Mouse (Mus musculus) left cerebral cortex, adult 2 months (tissue): Measurements from ENCODE around the gene Trim40. TPM values are rescaled to one million over a fixed set of nuclear protein-coding genes. Genes with fewer than 3 reads are reported as not detected.

Source experiments
- DNase-seq, 2 experiments: peaks; one replicate each; pipeline ENCODE4 v3.0.0; 2021 to 2022; ENCODE audit warnings: low spot score in 2 of 2, mixed read lengths in 1 of 2; ENCODE audit errors: extremely low spot score in 1 of 2
- H3K27ac ChIP-seq: fragments of 200-600 bp; 2 replicates; pipeline ENCODE4 v1.8.1; 2022
- H3K4me3 ChIP-seq: fragments of 200-600 bp; 2 replicates; pipeline ENCODE4 v1.8.1; 2022
- CTCF ChIP-seq: fragments of 200-600 bp; IDR thresholded peaks from 2 replicates; pipeline ENCODE4 v1.8.1; 2022; ENCODE audit warnings: antibody characterized with exemption, mild to moderate bottlenecking, moderate library complexity
- intact Hi-C: fragments of 180-260 bp; cut with DNase I; formaldehyde crosslinking; loops from one replicate; pipeline ENCODE4 v1.15.1; 2025
- total RNA-seq, 2 experiments: library from RNA; stranded (reverse); gene quantifications; 2 replicates each; pipeline ENCODE4 v1.2.3; 2021

Gene Trim40
- total RNA-seq, 2 experiments from 2014 or later = not detected

DNA sequence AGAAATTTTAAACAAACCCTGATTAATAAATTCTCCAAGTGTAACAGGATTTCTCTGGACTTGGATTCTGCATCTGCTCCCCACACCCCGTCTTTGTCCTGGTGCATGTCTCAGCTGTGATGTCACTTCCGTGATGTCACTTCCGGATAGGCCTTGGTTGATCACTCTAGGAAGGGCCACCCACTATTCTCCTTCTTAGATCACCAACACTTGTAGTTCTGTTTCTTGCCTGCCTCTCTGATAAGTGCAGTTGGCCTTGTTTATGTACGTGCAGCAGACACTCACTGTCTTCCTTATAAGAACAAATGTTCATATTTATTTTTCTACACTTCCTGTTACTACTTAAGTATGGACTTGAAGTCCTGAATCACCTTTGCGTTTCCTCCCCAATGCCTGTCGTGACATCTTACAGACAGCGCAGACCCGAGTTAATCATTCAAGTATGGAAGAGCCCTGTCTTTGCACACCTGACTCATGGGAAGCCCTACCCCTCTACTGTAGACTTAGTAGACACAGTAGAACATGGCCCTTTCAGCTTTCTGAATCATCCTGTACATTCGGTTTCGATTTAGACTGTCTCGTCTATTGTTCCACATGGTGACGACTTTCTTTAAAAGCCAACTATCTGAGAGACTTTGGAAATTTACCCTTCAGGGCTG, 4.7 kb downstream of the Trim40 start:
- no peak overlapping the region for H3K4me3 ChIP-seq
- no peak overlapping the region for H3K27ac ChIP-seq
- intact Hi-C loops = no loop called here
- DNase-seq = no peak
- no peak for TF ChIP-seq CTCF

DNA sequence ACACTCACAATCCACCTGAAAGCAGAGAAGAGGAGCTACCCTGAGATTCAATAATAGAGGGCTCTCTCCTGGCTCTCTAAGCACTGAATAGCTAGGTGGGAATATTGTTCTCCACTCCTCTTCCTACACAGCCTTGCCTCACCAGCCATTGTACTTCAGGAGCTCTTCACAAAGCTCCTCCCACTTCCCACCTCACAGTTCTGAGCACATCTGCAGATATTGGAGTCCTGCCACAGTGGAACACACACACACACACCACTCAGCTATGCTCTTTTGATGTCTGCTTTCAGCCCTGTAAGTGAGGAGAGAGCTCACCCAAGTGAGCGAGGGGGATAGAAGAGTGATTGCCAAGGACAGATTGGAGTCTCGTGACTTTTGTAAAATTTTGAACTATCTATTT, 6.6 kb downstream of the Trim40 start:
- no peak overlapping the region for H3K4me3 ChIP-seq
- no peak for TF ChIP-seq CTCF
- intact Hi-C loops = no loop called here
- no peak for DNase-seq
- no peak overlapping the region for H3K27ac ChIP-seq

DNA sequence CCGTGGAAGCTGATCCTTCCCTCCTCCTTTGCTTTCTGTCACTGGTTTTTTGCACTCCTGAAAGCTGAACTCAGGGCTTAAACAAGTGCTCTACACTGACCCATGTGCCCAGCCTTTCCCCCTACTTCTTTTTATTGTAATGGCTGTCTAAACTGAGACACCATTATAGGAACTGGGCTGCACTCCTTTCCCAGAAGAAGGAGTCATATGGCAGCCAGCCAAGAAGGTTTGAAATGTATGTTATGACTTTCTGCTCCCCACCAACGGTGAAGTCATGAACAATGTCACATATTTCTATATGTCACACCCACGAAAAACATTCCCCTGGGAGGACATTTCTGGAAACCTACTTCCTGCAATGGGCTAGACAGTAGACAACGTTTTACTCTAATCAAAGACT, 15.3 kb downstream of the Trim40 start:
- intact Hi-C loops = no loop called here
- TF ChIP-seq CTCF = no peak
- no peak overlapping the region for H3K4me3 ChIP-seq
- no peak overlapping the region for H3K27ac ChIP-seq
- no peak for DNase-seq

DNA sequence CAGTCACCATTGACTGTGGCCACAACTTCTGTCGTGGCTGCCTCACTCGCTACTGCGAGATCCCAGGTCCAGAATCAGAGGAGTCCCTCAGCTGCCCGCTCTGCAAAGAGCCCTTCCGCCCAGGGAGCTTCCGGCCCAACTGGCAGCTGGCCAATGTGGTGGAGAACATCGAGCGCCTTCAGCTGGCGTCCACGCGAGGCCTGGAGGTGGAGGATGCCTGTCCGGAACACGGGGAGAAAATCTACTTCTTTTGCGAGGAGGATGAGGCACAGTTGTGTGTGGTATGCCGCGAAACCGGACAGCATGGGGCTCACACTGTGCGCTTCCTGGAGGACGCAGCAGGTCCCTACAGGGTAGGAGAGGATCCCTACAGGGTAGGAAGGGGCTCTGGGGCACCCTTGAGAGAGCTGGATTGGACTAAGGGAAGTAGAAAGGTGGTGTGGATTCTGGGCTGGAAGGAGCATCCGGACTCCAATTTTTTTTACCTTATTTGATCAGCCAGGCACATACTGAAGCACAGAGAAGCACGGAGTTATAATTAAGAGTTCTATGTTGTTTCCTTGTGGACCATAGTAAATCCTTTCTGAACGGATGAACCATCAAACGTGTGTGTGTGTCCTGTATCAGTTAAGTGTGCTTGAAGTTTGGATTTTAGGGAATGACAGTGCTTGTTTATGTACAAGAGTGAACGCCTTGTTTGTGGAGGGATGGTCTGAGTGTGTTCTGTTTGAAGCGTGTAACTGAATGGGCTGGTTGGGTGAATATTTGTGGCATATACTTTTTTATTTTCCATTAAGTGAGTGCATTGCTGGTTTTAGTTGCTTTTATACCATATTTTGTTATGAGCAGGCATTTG, 19.7 kb downstream of the Trim40 start:
- no peak overlapping the region for H3K4me3 ChIP-seq
- DNase-seq = no peak
- intact Hi-C loops = no loop called here
- H3K27ac ChIP-seq = no peak overlapping the region
- TF ChIP-seq CTCF = no peak

DNA sequence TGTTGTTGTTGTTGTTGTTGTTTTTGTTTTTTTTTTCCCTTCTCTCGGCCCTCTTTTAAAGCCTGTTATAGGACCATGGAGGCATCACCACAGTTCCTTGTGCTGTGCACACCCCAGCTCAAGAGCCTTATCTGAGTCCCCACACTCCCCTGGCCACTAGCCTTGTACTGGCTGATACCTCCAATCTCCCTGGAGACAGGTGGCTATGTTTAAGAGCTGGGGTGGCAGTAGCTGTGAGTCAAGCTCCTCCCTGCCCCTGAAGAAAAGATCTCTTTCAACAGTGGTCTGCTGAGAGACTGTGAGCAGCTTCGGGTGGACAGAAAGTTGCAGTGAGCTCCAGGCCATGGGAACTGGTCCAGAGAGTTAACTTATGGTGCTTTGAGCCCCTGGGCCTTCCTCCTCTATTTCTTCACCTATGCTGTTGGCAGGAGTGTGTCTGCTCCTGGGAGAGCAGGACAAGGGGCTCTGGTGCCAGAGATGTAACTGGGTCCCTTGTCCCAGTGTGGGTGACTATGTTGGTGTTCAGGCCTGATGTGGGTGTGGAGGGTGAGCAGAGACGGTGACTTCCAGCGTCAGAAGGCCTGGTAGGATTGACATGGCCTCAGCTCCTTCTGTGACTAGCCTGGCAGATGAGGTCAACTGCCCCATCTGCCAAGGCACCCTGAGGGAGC, 20.5 kb downstream of the Trim40 start, which contains the start of gene Trim10:
Trim10 (plus strand) TSS at position 291 of the 671 bp plus-strand sequence.
- intact Hi-C loops = no loop called here
- Histone ChIP-seq H3K4me3 (no peak within 1 kb of the TSS), H3K27ac (no peak within 1 kb of the TSS)
- DNase-seq = no peak
- no peak for TF ChIP-seq CTCF

DNA sequence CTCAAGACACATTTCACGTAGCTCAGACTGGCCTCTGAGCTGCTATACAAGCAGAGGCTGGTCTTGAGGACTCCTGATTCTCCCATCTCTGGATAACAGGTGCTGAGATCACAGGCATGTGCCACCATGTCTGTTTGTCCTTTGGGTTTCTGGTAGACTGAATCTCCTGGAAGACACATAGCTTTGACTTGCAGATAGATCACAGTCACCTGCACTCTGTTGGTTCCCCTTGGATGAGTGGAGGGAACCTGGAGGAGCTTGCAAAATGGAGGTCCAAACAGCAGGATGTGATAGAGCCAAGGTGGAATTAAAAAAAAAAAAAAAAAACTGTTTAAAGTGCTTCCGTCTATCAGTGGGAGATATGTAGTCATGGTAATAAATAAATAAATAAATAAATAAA, 21.1 kb downstream of the Trim40 start:
- H3K4me3 ChIP-seq = no peak overlapping the region
- no peak for TF ChIP-seq CTCF
- no peak overlapping the region for H3K27ac ChIP-seq
- no peak for DNase-seq
- intact Hi-C loops = no loop called here

DNA sequence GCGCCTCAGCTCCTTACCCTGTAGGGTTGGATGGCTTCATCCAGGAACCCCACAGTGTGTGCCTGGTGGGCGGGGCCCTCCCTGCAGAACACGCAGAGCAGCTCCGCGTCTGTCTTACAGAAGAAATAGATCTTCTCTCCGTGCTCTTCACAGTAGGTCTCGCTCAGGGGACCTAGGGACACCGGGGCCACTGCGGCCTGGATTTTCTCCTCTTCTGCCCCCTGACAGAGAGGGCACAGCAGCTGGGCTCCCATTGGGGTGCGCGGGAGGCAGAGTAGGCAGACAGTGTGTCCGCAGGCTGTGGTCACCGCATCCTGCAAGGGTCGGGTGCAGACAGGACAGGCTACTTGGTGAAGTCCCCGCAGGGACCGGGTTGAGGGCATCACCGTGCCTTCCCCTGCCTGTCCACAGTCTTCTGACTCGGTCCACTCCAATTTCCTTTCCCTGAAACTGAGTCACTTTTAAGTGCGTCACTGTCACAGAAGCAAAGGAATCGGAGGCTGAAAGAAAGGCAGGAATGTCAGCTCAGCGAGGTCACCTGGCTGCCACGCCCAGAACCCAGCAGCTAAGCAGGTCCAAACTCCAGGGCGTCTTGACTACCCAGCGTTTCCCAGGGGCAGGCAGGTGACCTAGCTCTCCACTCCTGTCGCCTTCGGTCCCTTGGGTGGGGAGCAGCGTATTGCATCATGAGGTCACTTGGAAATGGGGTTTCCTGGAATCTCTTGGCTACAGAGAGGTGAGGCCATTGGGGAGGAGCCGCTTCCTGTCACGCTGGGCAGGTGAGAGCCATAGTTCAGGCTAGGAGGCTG, 23.0 kb downstream of the Trim40 start, which contains the start of gene Trim15:
Trim15 (minus strand) TSS at position 492 of the 809 bp plus-strand sequence.
- intact Hi-C loops = no loop called here
- no peak for TF ChIP-seq CTCF
- Histone ChIP-seq H3K27ac (no peak within 1 kb of the TSS), H3K4me3 (no peak within 1 kb of the TSS; the same call in 1 of the 2 replicates)
- DNase-seq = no peak

DNA sequence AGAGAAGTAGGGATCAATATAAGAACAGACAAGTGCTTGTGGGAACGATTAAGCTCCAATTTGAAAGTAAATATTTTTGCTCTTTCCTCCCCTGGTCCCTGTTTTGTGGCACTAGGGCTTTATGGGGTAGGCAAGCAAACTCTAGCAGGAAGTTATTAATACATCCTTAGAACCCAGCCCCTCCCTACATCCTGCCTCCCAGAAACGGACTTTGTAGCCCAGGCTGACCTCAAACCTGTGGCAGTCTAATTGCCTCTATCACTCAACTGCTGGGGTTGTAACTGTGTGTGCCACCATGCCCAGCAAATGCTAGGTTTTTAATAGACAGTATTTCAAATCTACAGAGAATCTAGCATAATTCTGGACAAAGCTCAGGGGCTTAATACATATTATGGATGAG, 28.2 kb downstream of the Trim40 start:
- no peak for TF ChIP-seq CTCF
- no peak overlapping the region for H3K4me3 ChIP-seq
- DNase-seq = no peak
- intact Hi-C loops = no loop called here
- H3K27ac ChIP-seq = no peak overlapping the region

DNA sequence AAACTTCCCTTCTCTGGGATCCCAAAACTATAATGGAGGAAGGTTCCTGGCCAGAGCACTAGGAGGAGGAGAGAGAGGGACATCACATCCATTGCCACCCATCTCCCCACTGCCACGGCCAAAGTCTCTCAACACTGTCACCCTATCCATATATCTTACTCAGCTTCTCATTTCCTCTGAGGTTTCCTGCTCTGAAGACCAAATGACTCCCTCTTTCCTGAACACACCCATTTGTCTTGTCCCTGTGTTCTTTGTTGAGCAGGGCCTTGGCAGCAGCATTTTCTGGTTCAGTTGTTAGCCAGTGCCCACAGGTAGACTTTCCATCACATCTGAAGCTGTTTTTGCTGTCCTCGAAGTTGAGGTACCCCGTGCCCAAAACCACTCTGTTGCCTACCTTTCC, 31.7 kb downstream of the Trim40 start:
- TF ChIP-seq CTCF = no peak
- no peak for DNase-seq
- Histone ChIP-seq H3K4me3 (no peak overlapping the region), H3K27ac (no peak overlapping the region)
- intact Hi-C loops = no loop called here

DNA sequence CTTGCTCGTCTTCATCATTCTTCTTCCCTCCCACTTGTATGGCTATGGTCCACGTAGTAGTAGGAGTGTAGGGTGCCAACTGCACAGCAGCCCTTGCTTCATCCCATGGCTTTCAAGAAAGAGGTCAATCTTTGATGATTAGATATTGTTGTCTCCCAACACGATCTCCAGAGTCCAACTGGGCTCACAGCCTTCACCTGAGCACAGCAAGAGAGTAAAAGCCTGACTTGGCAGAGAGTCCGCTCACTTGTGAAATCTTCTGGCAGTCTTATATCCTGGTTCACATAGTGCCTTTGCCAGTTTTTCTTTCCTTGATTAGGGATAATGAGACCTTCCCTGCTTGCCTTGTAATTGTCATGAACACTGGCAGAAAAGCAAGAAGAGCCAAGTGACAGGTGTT, 33.7 kb downstream of the Trim40 start:
- intact Hi-C loops = no loop called here
- Histone ChIP-seq H3K4me3 (no peak overlapping the region), H3K27ac (no peak overlapping the region)
- no peak for TF ChIP-seq CTCF
- no peak for DNase-seq

DNA sequence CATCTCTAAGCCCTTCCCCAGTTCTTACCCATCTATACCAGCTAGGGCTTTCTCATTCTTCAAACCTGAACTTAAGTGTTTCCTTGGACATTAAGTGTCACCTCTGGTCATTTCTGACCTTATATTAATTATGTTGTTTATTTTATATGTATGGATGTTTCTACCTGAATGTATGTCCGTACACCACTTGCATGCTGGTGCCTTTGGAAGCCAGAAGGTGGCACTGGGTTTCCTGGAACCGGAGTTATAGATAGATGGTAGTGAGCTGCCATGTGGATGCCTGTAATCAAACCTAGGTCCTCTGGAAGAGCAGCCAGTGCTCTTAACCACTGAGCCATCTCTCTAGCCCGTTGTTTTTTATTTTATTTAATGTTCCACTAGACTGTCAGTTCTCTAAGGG, 34.4 kb downstream of the Trim40 start:
- no peak overlapping the region for H3K4me3 ChIP-seq
- TF ChIP-seq CTCF = no peak
- intact Hi-C loops = no loop called here
- no peak overlapping the region for H3K27ac ChIP-seq
- DNase-seq = no peak
